Mouse (Mus musculus) midbrain, embryonic 16.5 days (tissue): Measurements from ENCODE around the gene Hjurp. TPM values are rescaled to one million over a fixed set of nuclear protein-coding genes. Genes with fewer than 3 reads are reported as not detected.

Source experiments
- ATAC-seq: fragments of 200-750 bp; cut with Nextera tagmentation; 2 replicates; pipeline ENCODE4 v1.8.0; 2017; ENCODE audit warnings: moderate TSS enrichment
- H3K27ac ChIP-seq: fragments of 300-500 bp; sonication (generic); 2 replicates; pipeline ENCODE4 v1.5.1; 2014; ENCODE audit warnings: mild to moderate bottlenecking, low read length, mixed read lengths
- H3K27me3 ChIP-seq: fragments of 300-500 bp; sonication (generic); 2 replicates; pipeline ENCODE4 v1.6.1; 2014; ENCODE audit warnings: low read depth, low read length, mixed read lengths; ENCODE audit not compliant: control insufficient read depth, insufficient read depth
- H3K36me3 ChIP-seq: fragments of 300-500 bp; sonication (generic); 2 replicates; pipeline ENCODE4 v1.6.1; 2014; ENCODE audit warnings: mild to moderate bottlenecking, low read length, moderate library complexity, mixed read lengths; ENCODE audit not compliant: control insufficient read depth, insufficient read depth
- H3K4me1 ChIP-seq: fragments of 300-500 bp; sonication (generic); 2 replicates; pipeline ENCODE4 v1.6.1; 2014; ENCODE audit warnings: mild to moderate bottlenecking, low read length, mixed read lengths; ENCODE audit not compliant: control insufficient read depth, insufficient read depth
- H3K4me2 ChIP-seq: fragments of 300-500 bp; sonication (generic); 2 replicates; pipeline ENCODE4 v1.6.1; 2014; ENCODE audit warnings: mild to moderate bottlenecking, low read length, mixed read lengths
- H3K4me3 ChIP-seq: fragments of 300-500 bp; sonication (generic); 2 replicates; pipeline ENCODE4 v1.5.1; 2014; ENCODE audit warnings: low read depth, mild to moderate bottlenecking, low read length, moderate library complexity, mixed read lengths
- H3K9ac ChIP-seq: fragments of 300-500 bp; sonication (generic); 2 replicates; pipeline ENCODE4 v1.6.1; 2014; ENCODE audit warnings: low read depth, low read length, mixed read lengths
- H3K9me3 ChIP-seq: fragments of 300-500 bp; sonication (generic); replicated peaks from 2 replicates; pipeline ENCODE4 v1.6.1; 2014; ENCODE audit warnings: mild to moderate bottlenecking, low read length, mixed read lengths; ENCODE audit not compliant: control insufficient read depth, poor library complexity, severe bottlenecking
- WGBS: fragments of 180-500 bp; shearing (Covaris S2); extraction: QIAGEN DNeasy Blood & Tissue Kit; methylation state at CpG from one replicate; pipeline ENCODE4 v1.1.7; 2014; 5-methylcytosine and 5-hydroxymethylcytosine counted together
- polyA plus RNA-seq: library from polyadenylated mRNA; unstranded; fragments of >200 nt; fragmentation: Nextera tagmentation; extraction: Ambion mirVana; gene quantifications from 2 replicates; pipeline ENCODE4 v1.2.1, GENCODE M21; 2015

The Hjurp gene
- polyA plus RNA-seq, 1 experiment from 2014 or later = 77.3 TPM

DNA sequence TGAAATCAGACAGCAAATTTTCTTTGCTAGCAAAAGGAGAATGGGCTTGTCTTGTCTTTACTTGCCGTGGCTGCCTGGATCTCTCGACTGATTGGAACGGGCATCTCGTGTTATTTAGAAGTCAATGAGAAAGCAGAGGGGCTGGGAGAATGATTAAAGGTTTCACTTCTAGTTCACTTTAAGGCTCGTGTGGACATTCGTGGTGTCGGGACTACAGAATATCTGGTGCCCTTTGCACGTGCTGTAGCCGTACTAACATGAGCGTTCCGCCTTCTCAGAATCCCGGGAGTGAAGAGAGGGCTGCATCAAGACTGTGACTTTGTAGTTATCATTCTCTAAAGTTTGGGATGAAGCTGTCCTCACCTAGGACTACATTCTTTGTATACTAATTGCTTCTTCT is 29.7 kb upstream of the Hjurp start:
- 66% methylated on average over 12 of the region's 12 CpGs for WGBS
- Histone ChIP-seq H3K27ac (no peak overlapping the region), H3K4me3 (no peak overlapping the region), H3K9ac (no peak overlapping the region), H3K27me3 (no peaks in the 10 kb centered on the region), H3K4me2 (no peak overlapping the region), H3K4me1 (no peaks in the 10 kb centered on the region), H3K9me3 (peaks cover 76% of the 10 kb centered on the region), H3K36me3 (no peaks in the 10 kb centered on the region)
- ATAC-seq = no peak

- ATAC-seq = peak; percentile 33; the same call in 1 of the 2 replicates
- no peak overlapping the region for H3K27ac ChIP-seq
Measured at GRCm38 (mm10) chr1:88306543-88306942, 29.1 kb upstream of the Hjurp start.

DNA sequence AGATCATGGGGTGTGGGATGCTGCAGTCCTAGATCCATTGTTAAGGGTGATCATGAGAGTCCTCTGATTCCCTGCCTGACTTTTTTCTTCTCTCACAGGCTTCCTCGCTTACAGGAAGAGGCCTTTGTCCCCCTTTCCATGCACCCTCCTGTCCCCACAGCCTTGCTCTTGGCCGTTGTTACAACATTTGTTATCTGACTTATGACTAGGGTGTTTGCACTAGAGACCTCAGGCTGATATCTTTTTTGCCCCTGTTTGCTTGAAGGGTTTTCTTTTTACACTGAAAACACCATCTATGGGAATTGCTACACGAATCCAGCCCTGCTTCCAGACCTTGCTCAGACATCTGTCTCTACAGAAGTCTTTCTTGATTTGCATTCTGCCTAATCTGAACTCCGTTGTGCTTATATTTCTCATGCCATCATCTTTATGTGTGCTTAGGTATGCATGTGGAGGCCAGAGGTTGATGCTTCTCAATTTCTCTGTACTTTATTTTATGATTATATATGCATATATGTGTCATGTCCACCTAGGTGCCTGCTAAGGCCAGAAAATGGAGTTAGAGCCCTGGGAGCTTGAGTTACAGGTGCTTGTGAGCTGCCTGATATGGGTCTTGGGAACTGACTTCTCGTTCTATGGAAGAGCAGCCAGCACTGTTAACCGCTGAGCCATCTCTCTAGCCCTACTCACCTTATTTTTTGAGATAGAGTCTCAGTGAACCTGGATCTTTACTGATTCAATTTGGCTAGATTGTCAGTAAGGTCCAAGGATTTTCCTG is 27.8 kb upstream of the Hjurp start:
- no peak overlapping the region for H3K9ac ChIP-seq
- WGBS = 47% methylated on average over 6 of the region's 6 CpGs
- no peak for ATAC-seq
- no peaks in the 10 kb centered on the region for H3K4me1 ChIP-seq
- no peak overlapping the region for H3K4me3 ChIP-seq
- peaks cover 91% of the 10 kb centered on the region for H3K9me3 ChIP-seq
- no peak overlapping the region for H3K27ac ChIP-seq
- no peaks in the 10 kb centered on the region for H3K27me3 ChIP-seq
- H3K36me3 ChIP-seq = no peaks in the 10 kb centered on the region
- no peak overlapping the region for H3K4me2 ChIP-seq

More at GRCm38 (mm10) chr1:88306543-88306942, 29.1 kb upstream of the Hjurp start:
- no peaks in the 10 kb centered on the region for H3K27me3 ChIP-seq
- H3K4me2 ChIP-seq = no peak overlapping the region
- H3K9ac ChIP-seq = no peak overlapping the region
- H3K9me3 ChIP-seq = peaks cover 82% of the 10 kb centered on the region
- WGBS = 62% methylated on average over 1 of the region's 1 CpGs
- no peaks in the 10 kb centered on the region for H3K4me1 ChIP-seq
- no peaks in the 10 kb centered on the region for H3K36me3 ChIP-seq
- H3K4me3 ChIP-seq = no peak overlapping the region

DNA sequence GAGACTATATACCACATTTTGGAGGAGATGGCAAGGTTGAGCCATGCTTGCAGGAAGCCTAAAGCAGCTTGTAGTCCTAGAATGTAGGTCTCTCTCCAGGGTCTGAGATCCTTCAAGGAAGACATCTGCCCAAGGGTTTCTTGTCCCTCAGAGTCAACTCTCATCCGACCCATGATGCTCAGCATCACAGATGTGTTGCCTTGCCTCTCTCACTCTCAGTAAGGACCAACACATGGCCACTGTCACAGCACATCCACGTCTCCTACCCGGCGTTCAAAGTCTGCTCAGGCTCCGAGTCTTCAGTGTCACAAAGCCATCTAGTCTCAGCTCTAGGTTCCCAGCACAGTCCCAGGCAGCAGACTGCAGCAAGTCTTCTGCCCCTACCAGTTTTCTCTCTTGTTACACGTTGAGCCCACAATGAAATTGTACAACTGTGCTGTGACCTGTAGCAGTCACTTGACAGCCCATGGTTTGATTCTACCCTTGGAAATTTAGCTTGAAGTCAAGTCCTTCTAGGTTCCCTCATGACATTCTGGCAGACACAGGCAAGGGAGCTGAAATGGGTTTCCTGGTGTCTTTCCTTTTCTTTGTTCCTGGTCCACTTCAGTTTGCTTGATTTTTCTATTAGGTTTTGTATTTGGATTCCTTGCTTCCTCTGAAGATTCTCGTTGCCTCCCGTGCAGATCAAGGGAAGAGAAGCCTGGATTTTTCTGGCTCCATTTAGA is 27.0 kb upstream of the Hjurp start:
- no peak for ATAC-seq
- no peak overlapping the region for H3K27ac ChIP-seq
- no peak overlapping the region for H3K9ac ChIP-seq
- no peaks in the 10 kb centered on the region for H3K4me1 ChIP-seq
- no peaks in the 10 kb centered on the region for H3K36me3 ChIP-seq
- 65% methylated on average over 8 of the region's 8 CpGs for WGBS
- H3K9me3 ChIP-seq = peaks cover 91% of the 10 kb centered on the region
- H3K27me3 ChIP-seq = no peaks in the 10 kb centered on the region
- no peak overlapping the region for H3K4me3 ChIP-seq
- H3K4me2 ChIP-seq = no peak overlapping the region

GRCm38 (mm10) chr1:88303762-88304161 is 26.3 kb upstream of the Hjurp start:
- H3K4me2 ChIP-seq = no peak overlapping the region
- no peak overlapping the region for H3K9ac ChIP-seq
- 66% methylated on average over 6 of the region's 6 CpGs for WGBS
- no peaks in the 10 kb centered on the region for H3K27me3 ChIP-seq
- H3K4me1 ChIP-seq = no peaks in the 10 kb centered on the region
- no peak for ATAC-seq
- H3K4me3 ChIP-seq = no peak overlapping the region
- H3K9me3 ChIP-seq = peaks cover 92% of the 10 kb centered on the region
- H3K36me3 ChIP-seq = no peaks in the 10 kb centered on the region
- no peak overlapping the region for H3K27ac ChIP-seq

DNA sequence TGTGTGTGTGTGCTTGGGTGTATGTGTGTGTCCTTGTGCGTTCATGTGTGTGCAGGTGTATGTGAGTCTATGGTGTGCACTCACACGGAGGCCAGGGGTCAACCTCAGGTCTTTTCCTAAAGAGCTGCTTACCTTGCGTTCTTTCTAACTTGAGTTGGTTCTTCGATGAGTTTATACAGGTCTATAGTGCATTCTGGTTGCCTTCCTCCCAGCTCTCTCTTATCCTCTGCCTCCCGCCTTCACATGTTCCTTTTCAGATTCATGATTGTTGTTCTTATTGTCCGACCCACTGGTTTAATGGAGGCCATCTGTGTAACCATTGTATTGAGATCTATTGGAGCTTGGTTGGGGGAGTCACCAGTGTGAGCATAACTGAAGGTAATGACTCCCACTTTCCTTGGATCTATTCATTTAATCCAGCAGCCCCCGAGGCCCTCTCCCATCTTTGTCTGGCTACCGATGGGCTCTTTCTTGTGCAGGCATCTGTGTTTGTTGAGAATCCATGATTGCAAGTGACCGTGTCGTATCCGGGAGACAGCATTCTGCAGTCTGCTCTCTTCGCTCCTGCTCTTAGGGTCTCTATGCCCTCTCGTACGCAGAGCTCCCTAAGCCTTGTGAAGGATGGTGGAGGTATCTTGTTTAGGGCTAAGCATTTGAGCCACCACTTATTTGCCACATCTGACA is 24.8 kb upstream of the Hjurp start:
- no peaks in the 10 kb centered on the region for H3K36me3 ChIP-seq
- H3K9me3 ChIP-seq = peaks cover 93% of the 10 kb centered on the region
- no peak overlapping the region for H3K9ac ChIP-seq
- H3K27ac ChIP-seq = no peak overlapping the region
- H3K4me1 ChIP-seq = no peaks in the 10 kb centered on the region
- no peak for ATAC-seq
- H3K4me2 ChIP-seq = no peak overlapping the region
- H3K4me3 ChIP-seq = no peak overlapping the region
- 66% methylated on average over 14 of the region's 14 CpGs for WGBS
- H3K27me3 ChIP-seq = no peaks in the 10 kb centered on the region

GRCm38 (mm10) chr1:88301121-88302014 is 23.9 kb upstream of the Hjurp start:
- Histone ChIP-seq H3K9me3 (peaks cover 85% of the 10 kb centered on the region), H3K27ac (no peak overlapping the region), H3K4me3 (no peak overlapping the region), H3K4me1 (no peaks in the 10 kb centered on the region), H3K9ac (no peak overlapping the region), H3K4me2 (no peak overlapping the region), H3K27me3 (no peaks in the 10 kb centered on the region), H3K36me3 (no peaks in the 10 kb centered on the region)
- WGBS = 70% methylated on average over 9 of the region's 9 CpGs
- peak; percentile 36; the same call in 1 of the 2 replicates for ATAC-seq

- peak; percentile 26; the same call in 1 of the 2 replicates for ATAC-seq
- Histone ChIP-seq H3K36me3 (no peaks in the 10 kb centered on the region), H3K9me3 (peaks cover 84% of the 10 kb centered on the region), H3K4me1 (no peaks in the 10 kb centered on the region), H3K4me2 (no peak overlapping the region), H3K27me3 (no peaks in the 10 kb centered on the region), H3K9ac (no peak overlapping the region), H3K4me3 (no peak overlapping the region), H3K27ac (no peak overlapping the region)
- 44% methylated on average over 5 of the region's 5 CpGs for WGBS
Measured at GRCm38 (mm10) chr1:88300301-88301050, 23.0 kb upstream of the Hjurp start.
